Mouse (Mus musculus) lung, postnatal 0 days (tissue): ENCODE data around the gene Cyp27b1. TPM values are rescaled to one million over a fixed set of nuclear protein-coding genes. Genes with fewer than 3 reads are reported as not detected.

Experiments
- ATAC-seq: fragments of 200-750 bp; cut with Nextera tagmentation; 2 replicates; pipeline ENCODE4 v1.8.0; 2017; ENCODE audit warnings: moderate library complexity
- DNase-seq: peaks from one replicate; pipeline ENCODE4 v3.0.0-alpha.2; 2016; ENCODE audit warnings: low spot score
- H3K27ac ChIP-seq: fragments of 300-500 bp; sonication (generic); 2 replicates; pipeline ENCODE4 v1.5.1; 2014; ENCODE audit warnings: antibody characterized with exemption, mild to moderate bottlenecking, low read length, mixed read lengths
- H3K27me3 ChIP-seq: fragments of 300-500 bp; sonication (generic); replicated peaks from 2 replicates; pipeline ENCODE4 v1.6.1; 2014; ENCODE audit warnings: low read length, mixed read lengths; ENCODE audit not compliant: insufficient read depth
- H3K36me3 ChIP-seq: fragments of 300-500 bp; sonication (generic); 2 replicates; pipeline ENCODE4 v1.6.1; 2014; ENCODE audit warnings: low read length, mixed read lengths; ENCODE audit not compliant: insufficient read depth
- H3K4me1 ChIP-seq: fragments of 300-500 bp; sonication (generic); 2 replicates; pipeline ENCODE4 v1.6.1; 2014; ENCODE audit warnings: antibody characterized with exemption, low read depth, low read length, mixed read lengths; ENCODE audit not compliant: insufficient read depth
- H3K4me2 ChIP-seq: fragments of 300-500 bp; sonication (generic); replicated peaks from 2 replicates; pipeline ENCODE4 v1.6.1; 2014; ENCODE audit warnings: low read depth, mild to moderate bottlenecking, low read length, moderate library complexity, mixed read lengths
- H3K4me3 ChIP-seq: fragments of 300-500 bp; sonication (generic); 2 replicates; pipeline ENCODE4 v1.5.1; 2014; ENCODE audit warnings: low read depth, low read length
- H3K9ac ChIP-seq: fragments of 300-500 bp; sonication (generic); replicated peaks from 2 replicates; pipeline ENCODE4 v1.6.1; 2014; ENCODE audit warnings: low read depth, mild to moderate bottlenecking
- H3K9me3 ChIP-seq: fragments of 300-500 bp; sonication (generic); 2 replicates; pipeline ENCODE4 v1.6.1; 2016; ENCODE audit warnings: low read length, mixed read lengths
- CTCF ChIP-seq: IDR thresholded peaks from 2 replicates; pipeline ENCODE4 v1.5.1; 2016; ENCODE audit warnings: antibody characterized with exemption, mild to moderate bottlenecking
- EP300 ChIP-seq: IDR thresholded peaks from 2 replicates; pipeline ENCODE4 v1.6.1; 2016; ENCODE audit warnings: antibody characterized with exemption, mild to moderate bottlenecking, control low read depth
- WGBS: fragments of 180-500 bp; shearing (Covaris S2); extraction: QIAGEN DNeasy Blood & Tissue Kit; methylation state at CpG from one replicate; pipeline ENCODE4 v1.1.7; 2014; 5-methylcytosine and 5-hydroxymethylcytosine counted together
- polyA plus RNA-seq: library from polyadenylated mRNA; unstranded; fragments of >200 nt; fragmentation: Nextera tagmentation; extraction: Ambion mirVana; gene quantifications from 2 replicates; pipeline ENCODE4 v1.2.1, GENCODE M21; 2015

The Cyp27b1 gene
- polyA plus RNA-seq, 1 experiment from 2014 or later: 0.13 TPM

GRCm38 (mm10) chr10:127036273-127036672, 11.8 kb upstream of the Cyp27b1 start:
- H3K4me1 ChIP-seq: no peaks in the 10 kb centered on the region
- no peak for TF ChIP-seq EP300
- H3K27ac ChIP-seq: no peak overlapping the region
- no peak overlapping the region for H3K4me2 ChIP-seq
- DNase-seq (no peak), ATAC-seq (no peak)
- no peak overlapping the region for H3K4me3 ChIP-seq
- 72% methylated on average over 12 of the region's 12 CpGs for WGBS
- no peaks in the 10 kb centered on the region for H3K9me3 ChIP-seq
- H3K9ac ChIP-seq: no peak overlapping the region
- no peaks in the 10 kb centered on the region for H3K27me3 ChIP-seq
- H3K36me3 ChIP-seq: no peaks in the 10 kb centered on the region

- Histone ChIP-seq H3K36me3 (no peaks in the 10 kb centered on the region), H3K4me1 (peaks cover 3% of the 10 kb centered on the region; the same call in 1 of the 2 replicates), H3K27ac (no peak overlapping the region), H3K4me3 (no peak overlapping the region), H3K9ac (no peak overlapping the region), H3K27me3 (no peaks in the 10 kb centered on the region), H3K4me2 (no peak overlapping the region), H3K9me3 (no peaks in the 10 kb centered on the region)
- no peak for ATAC-seq
- WGBS: 78% methylated on average over 12 of the region's 12 CpGs
- no peak for TF ChIP-seq CTCF
- no peak for TF ChIP-seq EP300
- no peak for DNase-seq
These were observed 10.4 kb upstream of the Cyp27b1 start for GRCm38 (mm10) chr10:127037641-127038040.

- H3K36me3 ChIP-seq: no peaks in the 10 kb centered on the region
- no peak overlapping the region for H3K27ac ChIP-seq
- H3K27me3 ChIP-seq: no peaks in the 10 kb centered on the region
- H3K4me2 ChIP-seq: peak overlapping the region; percentile 97
- WGBS: 2% methylated on average over 20 of the region's 20 CpGs
- H3K4me1 ChIP-seq: peaks cover 3% of the 10 kb centered on the region; the same call in 1 of the 2 replicates
- TF ChIP-seq EP300 (no peak), CTCF (no peak)
- DNase-seq: peak; percentile 36
- H3K9ac ChIP-seq: peak overlapping the region; percentile 46
- H3K9me3 ChIP-seq: no peaks in the 10 kb centered on the region
- H3K4me3 ChIP-seq: peak overlapping the region; percentile 69
- no peak for ATAC-seq
These were observed 7.4 kb upstream of the Cyp27b1 start for GRCm38 (mm10) chr10:127040569-127041214.

GRCm38 (mm10) chr10:127041274-127041766, 6.7 kb upstream of the Cyp27b1 start, which contains the start of the genes Mettl1 and Eef1akmt3:
TSS of gene Mettl1 (plus strand) at chr10:127041414.
TSS of gene Eef1akmt3 (minus strand) at chr10:127041513.
- ATAC-seq (peak; percentile 49), DNase-seq (peak; percentile 33)
- H3K4me3 ChIP-seq: peak within 1 kb of the TSS; percentile 69
- under 1% methylated on average over 28 of the region's 28 CpGs for WGBS
- 0 out of 2 replicates have a peak within 1 kb of the TSS, but pooled peaks have one; percentile 4 for H3K27ac ChIP-seq
- H3K4me1 ChIP-seq: peaks cover 3% of the 10 kb centered on the region; the same call in 1 of the 2 replicates
- peak within 1 kb of the TSS; percentile 46 for H3K9ac ChIP-seq
- no peaks in the 10 kb centered on the region for H3K27me3 ChIP-seq
- H3K9me3 ChIP-seq: no peaks in the 10 kb centered on the region
- H3K4me2 ChIP-seq: peak within 1 kb of the TSS; percentile 97
- TF ChIP-seq EP300 (no peak), CTCF (no peak)
- H3K36me3 ChIP-seq: no peaks in the 10 kb centered on the region

GRCm38 (mm10) chr10:127041774-127042338, 6.2 kb upstream of the Cyp27b1 start:
- Histone ChIP-seq H3K27me3 (no peaks in the 10 kb centered on the region), H3K4me1 (peaks cover 3% of the 10 kb centered on the region; the same call in 1 of the 2 replicates), H3K9ac (peak overlapping the region; percentile 46; the same call in 1 of the 2 replicates), H3K36me3 (no peaks in the 10 kb centered on the region), H3K9me3 (no peaks in the 10 kb centered on the region), H3K4me2 (peak overlapping the region; percentile 97), H3K27ac (0 out of 2 replicates have a peak overlapping the region, but pooled peaks have one; percentile 4), H3K4me3 (peak overlapping the region; percentile 69)
- DNase-seq (peak; percentile 88), ATAC-seq (peak; percentile 94)
- under 1% methylated on average over 44 of the region's 44 CpGs for WGBS
- no peak for TF ChIP-seq CTCF
- no peak for TF ChIP-seq EP300

- Histone ChIP-seq H3K4me3 (peak overlapping the region; percentile 69), H3K27me3 (no peaks in the 10 kb centered on the region), H3K4me2 (peak overlapping the region; percentile 97), H3K36me3 (no peaks in the 10 kb centered on the region), H3K27ac (0 out of 2 replicates have a peak overlapping the region, but pooled peaks have one; percentile 4), H3K9me3 (no peaks in the 10 kb centered on the region), H3K4me1 (peaks cover 3% of the 10 kb centered on the region; the same call in 1 of the 2 replicates), H3K9ac (0 out of 2 replicates have a peak overlapping the region, but pooled peaks have one; percentile 46)
- ATAC-seq (no peak), DNase-seq (no peak)
- TF ChIP-seq EP300 (no peak), CTCF (no peak)
- 7% methylated on average over 5 of the region's 5 CpGs for WGBS
These were observed 5.5 kb upstream of the Cyp27b1 start for GRCm38 (mm10) chr10:127042468-127043115.
